Mouse (Mus musculus): ENCODE results near the gene Zfp59. TPM values are rescaled to one million over a fixed set of nuclear protein-coding genes. Genes with fewer than 3 reads are reported as not detected.
"Not testable (repeated sequence)": the region's sequence is repeated elsewhere in the genome, so short reads cannot be mapped to it uniquely, and the experiment has no call there.

Gene Zfp59
- total and polyA plus RNA-seq, 3 experiments, result 4.6 to 6.9 TPM; not detected in 1

DNA sequence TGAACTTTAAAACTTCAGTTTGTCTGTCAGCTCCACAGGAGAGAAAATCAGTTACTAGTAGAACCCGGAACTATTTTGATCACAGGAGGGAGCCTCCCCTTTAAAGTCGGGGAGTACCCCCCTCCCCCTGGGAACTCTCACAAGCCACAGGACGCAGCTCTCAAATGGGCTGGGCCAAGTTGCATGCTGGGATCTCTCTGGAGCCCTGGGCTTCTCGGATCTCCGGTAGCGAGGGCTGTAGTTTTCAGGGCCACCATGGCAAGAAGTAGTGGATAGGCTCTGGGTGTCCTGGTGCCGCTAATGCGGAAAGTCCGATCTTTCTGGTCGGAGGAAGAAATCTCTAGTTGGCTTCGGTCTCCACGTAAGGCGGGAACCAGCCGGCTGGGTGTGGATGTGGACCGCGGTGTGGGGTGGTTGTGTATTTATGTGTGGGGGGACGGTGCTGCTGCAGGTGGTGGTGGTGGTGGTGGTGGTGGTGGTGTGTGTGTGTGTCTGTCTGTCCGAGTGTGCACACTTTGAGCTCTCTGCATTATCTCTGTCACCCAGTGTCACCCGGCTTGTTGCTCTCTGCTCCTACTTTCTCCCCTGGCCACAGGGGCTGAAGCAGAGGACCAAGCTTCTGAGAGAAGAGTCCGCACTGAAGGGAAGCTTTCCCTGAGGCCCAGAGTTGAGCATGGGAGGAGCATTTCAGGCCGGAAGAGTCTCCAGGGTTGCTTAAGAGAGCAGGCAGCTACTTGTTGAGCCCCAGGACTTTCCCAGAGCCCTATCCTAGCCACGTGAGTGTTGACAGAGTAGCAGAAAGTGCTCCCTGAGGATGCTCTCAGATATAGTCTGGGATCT is 22.2 kb downstream of the Zfp59 start (continued):
- TF ChIP-seq MEF2A (IDR thresholded peaks at IDR 0.05; ENCODE audit: extremely low read depth, insufficient replicate concordance, low read depth, low read length, poor library complexity, severe bottlenecking) (no peak), JUND (IDR thresholded peaks at IDR 0.05; ENCODE audit: low read depth, low read length) (no peak), MAZ (IDR thresholded peaks at IDR 0.05; ENCODE audit: low read depth, low read length) (peak; percentile 95), GABPA (IDR thresholded peaks at IDR 0.05; ENCODE audit: low read depth, low read length) (no peak), MAX (IDR thresholded peaks at IDR 0.05; ENCODE audit: low read length) (peak; percentile 62; the same call in 1 of the 2 replicates), MAFK (IDR thresholded peaks at IDR 0.05; ENCODE audit: borderline replicate concordance, low read depth, low read length) (no peak), POLR2AphosphoS2 (IDR thresholded peaks at IDR 0.05; ENCODE audit: low read length) (peak; percentile 65; the same call in 1 of the 2 replicates), USF2 (IDR thresholded peaks at IDR 0.05; ENCODE audit: borderline replicate concordance in 1 of 2, insufficient read depth in 1 of 2, low read depth in 1 of 2, low read length in 2 of 2) (no peak), TCF12 (IDR thresholded peaks at IDR 0.05; ENCODE audit: low read depth, low read length) (peak; percentile 64), ZNF384 (IDR thresholded peaks at IDR 0.05; ENCODE audit: low read depth, low read length) (no peak)

DNA sequence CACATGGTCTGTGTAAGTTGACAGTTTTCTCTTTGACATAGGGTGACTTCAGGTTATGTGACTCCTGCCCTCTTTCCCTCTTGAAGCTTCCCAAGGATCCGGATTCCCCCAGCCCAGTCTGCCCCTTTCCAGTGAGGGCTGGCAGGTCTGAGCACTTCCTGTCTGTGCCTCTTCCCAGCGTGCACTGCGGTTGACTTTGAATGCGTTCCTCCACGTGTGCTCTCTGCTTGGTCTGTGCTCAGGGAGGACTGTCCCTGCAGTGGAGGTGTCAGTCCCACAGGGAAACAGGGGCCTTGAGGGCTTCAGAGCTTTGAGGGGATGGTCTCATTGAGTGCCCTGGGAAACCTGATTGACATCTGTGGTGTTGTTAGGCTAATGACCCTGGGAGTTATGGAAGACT is 24.2 kb downstream of the Zfp59 start:
- not testable (repeated sequence) for H3K9me3 ChIP-seq (replicated peaks; ENCODE audit: insufficient read depth, low read length); H3K27me3 ChIP-seq (ENCODE audit: control insufficient read depth in 1 of 2, insufficient read depth in 2 of 2, low read length in 2 of 2); H3K4me3 ChIP-seq (ENCODE audit: control insufficient read depth in 1 of 2, insufficient read depth in 1 of 2, low read depth in 2 of 2, low read length in 2 of 2); H3K4me1 ChIP-seq (ENCODE audit: control insufficient read depth in 1 of 2, insufficient read depth in 2 of 2, low read length in 2 of 2); H3K36me3 ChIP-seq (ENCODE audit: control insufficient read depth in 1 of 2, insufficient read depth in 2 of 2, low read length in 2 of 2); DNase-seq (ENCODE audit: low read depth, low spot score); H3K9ac ChIP-seq (ENCODE audit: control insufficient read depth, low read depth, low read length, poor library complexity, severe bottlenecking); H3K27ac ChIP-seq (ENCODE audit: control insufficient read depth, low read depth, low read length)
- peaks cover 11% of the 10 kb centered on the region for H3K79me2 ChIP-seq (ENCODE audit: control insufficient read depth, insufficient read depth, low read length, poor library complexity)

- Histone ChIP-seq H3K36me3 (ENCODE audit: control insufficient read depth in 1 of 2, insufficient read depth in 2 of 2, low read length in 2 of 2) (peaks cover 0 to 12% of the 10 kb centered on the region in 2 experiments; a peak in 2 of 4 replicates), H3K9ac (ENCODE audit: control insufficient read depth, low read depth, low read length, poor library complexity, severe bottlenecking) (no peak overlapping the region), H3K27ac (ENCODE audit: control insufficient read depth, low read depth, low read length) (no peak overlapping the region), H3K9me3 (replicated peaks; ENCODE audit: insufficient read depth, low read length) (no peaks in the 10 kb centered on the region), H3K4me1 (ENCODE audit: control insufficient read depth in 1 of 2, insufficient read depth in 2 of 2, low read length in 2 of 2) (no peaks in the 10 kb centered on the region), H3K27me3 (ENCODE audit: control insufficient read depth in 1 of 2, insufficient read depth in 2 of 2, low read length in 2 of 2) (no peaks in the 10 kb centered on the region), H3K4me3 (ENCODE audit: control insufficient read depth in 1 of 2, insufficient read depth in 1 of 2, low read depth in 2 of 2, low read length in 2 of 2) (no peak overlapping the region), H3K79me2 (ENCODE audit: control insufficient read depth, insufficient read depth, low read length, poor library complexity) (no peaks in the 10 kb centered on the region)
- TF ChIP-seq HCFC1 (IDR thresholded peaks at IDR 0.05; ENCODE audit: low read depth, low read length) (no peak), UBTF (IDR thresholded peaks at IDR 0.05; ENCODE audit: borderline replicate concordance, insufficient read depth, low read depth, low read length) (no peak), E2F4 (IDR thresholded peaks at IDR 0.05; ENCODE audit: borderline replicate concordance, low read depth, low read length) (no peak), ETS1 (IDR thresholded peaks at IDR 0.05; ENCODE audit: low read depth, low read length) (no peak), POLR2A (IDR thresholded peaks at IDR 0.05; ENCODE audit: control insufficient read depth in 1 of 2, insufficient read depth in 1 of 2, low read depth in 1 of 2, low read length in 2 of 2, poor library complexity in 1 of 2) (no peak), NELFE (IDR thresholded peaks at IDR 0.05; ENCODE audit: low read depth, low read length) (no peak), EP300 (IDR thresholded peaks at IDR 0.05; ENCODE audit: low read depth in 1 of 2, low read length in 2 of 2) (no peak), GATA1 (IDR thresholded peaks at IDR 0.05; ENCODE audit: low read depth, low read length) (no peak), MEF2A (IDR thresholded peaks at IDR 0.05; ENCODE audit: extremely low read depth, insufficient replicate concordance, low read depth, low read length, poor library complexity, severe bottlenecking) (no peak), GABPA (IDR thresholded peaks at IDR 0.05; ENCODE audit: low read depth, low read length) (no peak), USF2 (IDR thresholded peaks at IDR 0.05; ENCODE audit: borderline replicate concordance in 1 of 2, insufficient read depth in 1 of 2, low read depth in 1 of 2, low read length in 2 of 2) (no peak), ZNF384 (IDR thresholded peaks at IDR 0.05; ENCODE audit: low read depth, low read length) (no peak), KAT2A (conservative IDR thresholded peaks at IDR 0.05; ENCODE audit: low read depth, low read length) (no peak), ZKSCAN1 (IDR thresholded peaks at IDR 0.05; ENCODE audit: low read depth, low read length) (no peak), ELF1 (IDR thresholded peaks at IDR 0.05; ENCODE audit: low read depth, low read length) (no peak), TAL1 (IDR thresholded peaks at IDR 0.05; ENCODE audit: low read length) (no peak), SMC3 (IDR thresholded peaks at IDR 0.05; ENCODE audit: low read depth, low read length) (no peak)
- no peak for DNase-seq (ENCODE audit: low read depth, low spot score)
Measured at GRCm38 (mm10) chr7:27881721-27882120, 43.3 kb downstream of the Zfp59 start.

Data from MEL (cell line).